Mouse (Mus musculus): ENCODE measurements around the gene Clpp.

The Clpp gene

DNA sequence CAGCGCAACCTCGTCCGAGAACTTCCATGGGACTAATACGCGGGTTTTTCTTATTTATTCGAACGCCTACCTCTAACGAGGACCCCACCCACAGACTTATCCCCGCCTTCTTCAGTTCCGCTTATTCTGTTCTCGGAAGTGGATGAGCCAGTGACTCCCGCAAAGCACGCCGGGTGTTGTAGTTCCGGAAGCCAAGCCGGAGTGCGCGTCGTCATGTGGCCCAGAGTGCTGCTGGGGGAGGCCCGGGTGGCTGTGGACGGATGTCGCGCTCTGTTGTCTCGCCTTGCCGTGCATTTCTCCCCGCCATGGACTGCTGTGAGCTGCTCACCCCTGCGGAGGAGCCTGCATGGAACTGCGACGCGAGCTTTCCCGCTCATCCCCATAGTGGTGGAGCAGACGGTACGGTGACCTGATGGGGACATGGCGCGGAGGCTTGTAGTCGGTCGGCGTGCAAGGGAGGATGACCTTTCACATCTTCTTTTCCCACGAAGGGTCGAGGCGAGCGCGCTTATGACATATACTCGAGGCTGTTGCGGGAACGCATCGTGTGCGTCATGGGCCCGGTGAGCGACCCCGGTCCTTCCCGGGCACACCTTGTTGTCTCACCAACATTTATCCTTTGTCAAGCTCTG lies at the start of gene Clpp:
Gene Clpp, plus strand, starts transcription at position 191 of the 632 bp plus-strand sequence.
- peak; percentile 91 for DNase-seq

DNA sequence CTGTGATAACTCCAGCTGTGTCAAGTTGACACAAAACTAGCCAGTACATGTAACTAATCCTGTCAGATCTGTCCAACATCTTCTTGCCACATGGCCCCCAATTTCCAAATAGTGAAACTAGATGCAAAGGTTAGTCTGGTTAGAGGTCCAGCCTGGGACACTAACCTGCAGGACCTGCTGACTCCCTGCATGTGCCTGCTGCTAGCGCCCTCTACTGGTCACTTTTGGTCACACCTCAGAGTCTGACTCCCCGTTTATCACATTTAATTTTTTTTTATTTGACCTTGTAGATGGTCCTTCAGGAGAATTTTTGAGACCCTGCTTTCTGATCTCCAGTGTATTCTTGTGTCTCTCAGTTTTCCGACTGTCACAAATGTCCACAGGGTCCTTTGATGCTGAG lies 39.2 kb upstream of the Clpp start:
- peak; percentile 28 for DNase-seq

GRCm38 (mm10) chr17:56952639-56953038 lies 37.5 kb upstream of the Clpp start:
- no peak for DNase-seq

DNA sequence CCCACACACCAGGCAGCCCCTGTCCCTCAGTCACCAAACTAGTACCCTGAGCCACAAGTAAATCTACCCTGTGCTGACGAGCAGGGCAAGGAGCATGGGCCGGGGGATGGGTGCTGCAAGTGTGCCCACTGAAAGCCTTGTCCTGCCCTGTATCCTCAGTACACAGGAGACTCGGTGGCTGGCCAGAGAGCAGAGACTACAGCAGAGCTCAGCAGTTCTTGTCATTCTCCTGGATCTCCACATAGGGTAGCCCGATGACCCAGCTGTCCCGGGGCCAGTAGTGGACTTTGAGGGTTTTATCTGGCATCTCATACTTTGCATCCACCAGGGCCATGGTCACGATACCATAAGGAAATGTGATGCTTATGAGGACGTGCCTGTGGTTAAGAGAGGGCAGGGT lies 35.2 kb upstream of the Clpp start:
- no peak for DNase-seq

DNA sequence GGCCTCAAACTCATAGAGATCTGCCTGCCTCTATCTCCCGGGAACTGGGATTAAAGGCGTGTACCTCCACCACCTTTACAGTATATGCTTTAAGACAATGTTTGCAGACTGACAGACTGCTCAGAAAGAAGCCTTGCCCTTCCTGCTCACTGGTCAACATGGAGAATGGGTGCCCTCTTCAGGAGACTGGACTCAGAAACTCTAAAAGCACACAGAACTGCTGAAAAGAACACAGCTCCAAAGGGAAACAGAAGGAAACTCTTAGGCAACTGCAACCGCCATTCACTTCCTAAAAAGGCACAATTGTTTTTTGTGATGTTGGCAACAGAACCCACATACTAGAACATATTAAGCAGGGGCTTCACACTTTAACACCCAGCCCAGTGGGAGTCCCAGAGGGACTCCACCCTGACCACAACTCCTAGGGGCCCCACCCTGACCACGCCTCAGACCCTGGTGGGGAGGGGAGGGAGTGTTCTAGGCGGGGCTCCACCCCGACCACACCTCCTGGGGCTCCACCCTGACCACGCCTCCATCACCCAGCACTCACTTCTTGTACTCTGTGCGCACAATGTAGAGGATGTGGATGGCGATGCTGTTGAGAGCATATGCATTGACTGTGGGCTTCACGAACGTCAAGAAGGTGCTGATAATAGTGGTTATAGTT lies 32.2 kb upstream of the Clpp start:
- DNase-seq: no peak

DNA sequence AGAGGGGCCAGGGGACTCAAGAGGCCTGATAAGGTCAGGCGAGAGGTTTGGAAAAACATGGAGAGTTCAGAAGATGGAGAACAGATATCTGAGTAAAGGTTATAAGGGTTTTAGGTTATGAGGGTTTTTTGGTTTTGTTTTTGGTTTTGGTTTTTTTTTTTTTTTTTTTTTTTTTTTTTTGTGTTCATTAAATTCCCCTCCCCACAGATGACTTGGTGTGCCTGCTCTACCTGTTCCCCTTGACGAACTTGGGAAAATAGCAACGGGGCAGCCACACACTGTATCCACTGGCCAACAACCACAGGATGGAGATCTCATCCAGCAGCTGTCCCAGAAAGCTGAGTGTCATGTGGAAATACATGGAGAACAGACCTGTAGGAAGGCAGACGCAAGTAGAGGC lies 31.4 kb upstream of the Clpp start:
- no peak for DNase-seq

GRCm38 (mm10) chr17:56961880-56962279 lies 28.2 kb upstream of the Clpp start:
- DNase-seq: no peak

- no peak for DNase-seq
Observed at GRCm38 (mm10) chr17:56962642-56963405, 27.3 kb upstream of the Clpp start.

DNA sequence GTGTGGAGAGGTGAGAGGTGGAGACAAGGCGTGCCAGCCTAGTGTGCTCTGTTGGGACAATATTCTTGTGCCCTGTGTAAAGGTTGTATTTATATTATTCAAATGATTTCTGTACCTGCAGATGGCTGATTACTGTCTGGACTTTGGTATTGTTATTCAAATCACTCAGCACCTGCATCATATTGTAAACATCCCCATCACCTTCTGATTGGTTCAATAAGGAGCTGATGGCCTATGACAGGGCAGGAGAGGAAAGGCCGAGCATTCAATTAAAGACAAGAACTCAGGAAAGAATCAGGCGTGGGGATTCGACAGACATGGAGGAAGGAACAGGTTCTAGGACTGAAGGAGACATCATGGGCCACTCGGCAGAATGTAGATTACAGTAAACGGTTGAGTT lies 26.5 kb upstream of the Clpp start:
- no peak for DNase-seq

DNA sequence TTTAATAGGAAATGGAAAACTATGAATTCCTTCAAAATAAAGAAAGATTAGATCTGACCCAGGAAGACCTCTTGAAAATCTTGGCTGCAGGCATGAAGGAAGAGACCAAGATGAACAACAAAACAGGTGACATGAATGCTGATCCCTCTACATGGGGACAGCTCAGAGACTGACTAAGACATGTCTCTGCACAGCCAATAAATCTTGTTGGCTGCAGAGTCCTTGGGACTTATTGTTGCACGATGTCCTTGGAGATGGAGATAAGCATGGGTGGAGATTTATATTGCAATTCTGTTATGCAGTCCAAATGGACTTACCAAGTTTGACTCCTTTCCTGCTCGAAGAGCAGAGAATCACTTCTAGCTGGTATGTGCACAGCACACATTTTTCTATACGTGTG lies 20.8 kb upstream of the Clpp start:
- no peak for DNase-seq

GRCm38 (mm10) chr17:56970081-56970480 lies 20.0 kb upstream of the Clpp start:
- DNase-seq: no peak

- DNase-seq: no peak
Observed at GRCm38 (mm10) chr17:56973956-56974707, 16.0 kb upstream of the Clpp start.

DNA sequence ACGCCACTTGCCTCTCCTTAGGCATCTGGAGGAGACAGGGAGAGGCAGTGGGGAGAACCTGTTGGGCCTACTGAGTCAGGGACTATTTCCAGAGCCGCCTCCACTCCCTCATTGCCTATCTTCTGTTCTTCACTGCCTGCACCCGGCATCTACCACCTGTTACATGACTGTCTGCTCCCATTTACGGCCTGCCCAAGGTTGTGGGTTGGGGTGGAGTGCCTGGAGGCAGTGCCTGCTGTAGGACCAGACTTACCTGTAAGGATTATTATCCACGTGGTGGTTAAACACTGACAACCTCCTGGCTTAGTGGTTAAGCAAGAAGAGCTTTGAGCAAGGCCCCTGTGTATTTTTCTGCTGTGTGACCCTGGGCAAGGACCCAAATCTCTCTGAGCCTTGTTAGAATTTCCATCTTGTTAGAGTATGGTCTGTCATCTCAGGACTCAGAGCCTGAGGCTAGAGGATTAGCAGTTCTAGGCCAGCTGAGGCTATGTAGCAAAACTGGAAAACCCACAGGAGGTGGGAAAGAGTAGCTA lies 15.3 kb upstream of the Clpp start:
- DNase-seq: no peak

- no peak for DNase-seq
Observed at GRCm38 (mm10) chr17:56975391-56975790, 14.7 kb upstream of the Clpp start.

- no peak for DNase-seq
Observed at GRCm38 (mm10) chr17:56976531-56977390, 13.3 kb upstream of the Clpp start.

- no peak for DNase-seq
Observed at GRCm38 (mm10) chr17:56979524-56979923, 10.6 kb upstream of the Clpp start.

GRCm38 (mm10) chr17:56981049-56981448 lies 9.1 kb upstream of the Clpp start:
- no peak for DNase-seq

DNA sequence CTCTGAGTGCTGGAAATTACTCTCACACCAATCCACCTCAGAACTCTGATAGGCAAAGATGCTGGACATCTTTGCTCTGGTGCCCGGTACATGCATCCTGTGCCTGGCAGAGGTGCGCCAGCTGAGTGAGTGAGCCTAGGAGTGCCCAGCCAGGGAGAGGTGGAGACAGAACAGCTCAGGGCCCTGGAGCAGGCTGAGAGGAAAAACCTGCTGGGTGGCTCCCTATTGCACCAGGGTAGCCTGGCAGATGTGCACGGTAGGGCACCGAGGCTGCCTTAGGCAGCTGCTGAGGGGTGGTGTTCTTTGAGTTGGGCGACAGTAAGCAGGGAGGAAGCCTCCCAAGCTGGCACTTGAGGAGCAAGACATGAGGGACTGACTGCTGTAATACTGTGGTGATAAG lies 8.1 kb upstream of the Clpp start, which contains the start of gene Acer1:
Gene Acer1, minus strand, starts transcription at position 114 of the 400 bp plus-strand sequence.
- no peak for DNase-seq

GRCm38 (mm10) chr17:56984886-56985285 lies 5.2 kb upstream of the Clpp start:
- no peak for DNase-seq

GRCm38 (mm10) chr17:56985656-56986055 lies 4.4 kb upstream of the Clpp start:
- no peak for DNase-seq

DNA sequence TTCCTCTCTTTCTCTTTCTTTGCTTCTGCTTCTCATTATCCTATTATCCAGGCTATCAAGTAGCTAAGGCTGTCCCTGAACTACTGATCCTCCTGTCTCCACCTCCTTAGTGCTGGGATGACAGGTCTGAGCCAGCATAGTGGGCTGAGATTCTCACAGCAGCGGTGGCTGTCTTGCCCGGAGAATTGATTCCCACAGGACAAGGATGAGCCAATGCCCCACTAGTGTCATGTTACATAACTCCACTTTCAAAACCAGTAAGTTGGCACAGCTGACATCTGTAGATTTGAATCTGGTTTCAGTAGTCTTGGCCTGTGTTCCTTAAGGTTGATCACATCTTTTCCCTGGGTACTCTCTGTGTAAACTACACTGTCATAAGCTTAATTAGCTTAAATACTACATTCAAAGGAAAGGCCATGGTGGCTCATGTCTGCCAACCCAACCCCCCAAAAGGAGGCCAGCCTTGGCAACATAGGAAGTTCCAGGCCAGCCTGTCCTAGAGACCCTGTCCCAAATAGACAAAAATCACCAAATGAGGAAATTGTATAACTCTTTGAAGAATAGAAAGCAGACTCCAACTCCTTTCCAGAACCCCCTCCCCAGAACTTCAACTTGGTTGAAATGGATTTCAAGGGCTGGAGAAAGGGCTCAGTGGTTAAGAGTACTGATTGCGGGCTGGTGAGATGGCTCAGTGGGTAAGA lies 3.9 kb upstream of the Clpp start:
- DNase-seq: no peak

Measured in right cerebral cortex, postnatal 14 days (tissue).